Mouse (Mus musculus) urinary bladder, postnatal 4 days (tissue): Measurements from ENCODE around the gene Prkg1.

Experiments used
- DNase-seq, 2 experiments: peaks; one replicate each; pipeline ENCODE4 v3.0.0; 2021 to 2022; ENCODE audit warnings: low spot score in 2 of 2

The Prkg1 gene

DNA sequence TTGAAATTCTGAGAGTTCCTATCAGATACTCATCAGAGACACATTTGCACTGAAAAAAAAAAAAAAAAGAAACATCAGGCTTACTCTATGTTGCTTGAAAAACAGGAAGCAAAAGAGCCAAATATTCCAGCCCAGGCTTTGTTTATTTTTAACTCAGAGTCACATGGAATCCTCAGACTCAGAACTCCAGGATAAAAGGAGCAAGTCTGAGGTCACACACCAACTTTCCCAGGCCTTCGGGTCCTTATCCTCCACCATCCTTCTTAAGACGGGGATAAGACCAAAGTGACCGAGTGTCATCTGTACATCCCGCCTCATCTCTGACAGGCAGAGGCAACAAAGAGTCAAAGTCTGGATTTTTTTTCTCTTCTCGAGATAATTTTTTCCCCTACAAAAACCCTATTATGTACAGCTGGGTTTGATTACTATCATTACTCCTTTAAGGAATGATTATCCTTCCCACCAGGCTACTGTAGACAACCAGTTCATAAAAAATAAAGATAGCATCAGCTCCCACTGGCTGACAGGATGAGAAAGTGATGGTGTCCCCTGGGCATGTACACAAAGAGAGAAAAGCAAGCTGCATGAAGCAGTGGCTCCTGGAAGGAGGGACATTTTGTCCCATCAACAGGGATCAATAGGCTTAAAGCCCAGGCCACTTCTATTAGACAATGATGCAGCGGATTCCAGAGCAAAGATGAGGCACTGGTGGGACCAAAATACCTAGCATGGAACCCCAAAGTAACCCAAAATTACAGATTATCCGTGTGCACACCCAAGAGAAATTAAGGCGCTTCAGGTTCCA, 21.4 kb downstream of the Prkg1 start:
- no peak for DNase-seq

- no peak for DNase-seq
These were observed 49.9 kb downstream of the Prkg1 start for GRCm38 (mm10) chr19:31714900-31715299.

- DNase-seq = no peak
These were observed 50.4 kb downstream of the Prkg1 start for GRCm38 (mm10) chr19:31714418-31714817.

DNA sequence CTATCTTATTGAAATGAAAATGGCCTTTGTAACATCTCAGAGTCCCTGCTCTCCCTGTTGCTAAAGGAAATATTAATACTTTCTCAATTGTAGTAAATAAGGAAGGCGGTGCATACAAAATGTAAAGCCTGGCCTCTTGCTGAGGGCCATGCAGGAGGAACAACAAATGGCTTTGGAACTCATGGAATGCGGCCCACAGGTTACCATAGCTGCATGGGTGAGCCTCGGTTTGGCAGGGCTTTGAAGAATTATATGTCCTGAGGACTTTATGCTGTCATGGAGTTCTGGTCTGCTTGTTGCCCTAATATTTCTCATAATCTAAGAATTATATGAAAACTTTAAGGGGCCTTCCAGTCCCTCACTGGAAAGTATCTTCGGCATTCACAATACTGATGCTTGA, 51.5 kb downstream of the Prkg1 start:
- DNase-seq = no peak

- no peak for DNase-seq
These were observed 54.5 kb downstream of the Prkg1 start for GRCm38 (mm10) chr19:31710336-31710735.

GRCm38 (mm10) chr19:31703991-31704390, 60.8 kb downstream of the Prkg1 start:
- no peak for DNase-seq

- DNase-seq = no peak
These were observed 65.9 kb downstream of the Prkg1 start for GRCm38 (mm10) chr19:31698916-31699315.

DNA sequence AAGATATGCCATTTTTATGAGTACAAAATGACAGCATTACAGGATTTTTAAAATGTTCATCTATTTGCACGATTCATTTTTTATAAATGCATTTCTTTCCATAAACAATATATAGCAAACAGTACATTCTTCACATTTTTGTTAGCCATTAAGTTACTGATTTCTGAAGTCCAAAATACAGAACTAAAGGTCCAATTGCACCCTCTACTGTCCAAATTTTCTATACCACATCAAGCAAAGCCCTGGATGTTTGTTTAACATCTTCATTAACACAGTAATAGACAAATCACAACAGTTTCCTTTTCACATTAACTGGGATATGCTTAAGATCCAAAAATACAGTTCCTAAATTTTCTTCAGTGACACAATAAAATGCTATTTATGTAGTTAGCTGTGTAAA, 84.0 kb downstream of the Prkg1 start:
- no peak for DNase-seq

- no peak for DNase-seq
These were observed 86.5 kb downstream of the Prkg1 start for GRCm38 (mm10) chr19:31678324-31678723.

DNA sequence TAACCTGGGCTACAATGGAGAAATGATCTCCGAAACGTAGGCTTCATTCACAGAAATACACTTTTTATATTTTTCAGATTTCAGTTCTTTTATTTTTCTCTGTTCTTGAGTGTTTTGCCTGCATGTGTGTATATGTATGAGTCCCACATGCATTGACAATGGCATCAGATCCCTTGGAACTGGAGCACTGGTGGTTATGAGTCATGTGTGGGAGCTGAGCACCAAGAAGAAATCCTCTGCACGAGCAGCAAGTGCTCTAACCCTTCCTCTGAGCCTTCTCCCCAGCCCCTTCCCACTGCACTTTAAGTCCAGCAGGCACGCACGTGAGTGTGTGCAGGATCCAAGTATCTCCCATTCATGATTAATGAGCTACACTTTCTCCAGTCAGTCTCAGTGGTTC, 93.1 kb downstream of the Prkg1 start:
- DNase-seq = no peak

DNA sequence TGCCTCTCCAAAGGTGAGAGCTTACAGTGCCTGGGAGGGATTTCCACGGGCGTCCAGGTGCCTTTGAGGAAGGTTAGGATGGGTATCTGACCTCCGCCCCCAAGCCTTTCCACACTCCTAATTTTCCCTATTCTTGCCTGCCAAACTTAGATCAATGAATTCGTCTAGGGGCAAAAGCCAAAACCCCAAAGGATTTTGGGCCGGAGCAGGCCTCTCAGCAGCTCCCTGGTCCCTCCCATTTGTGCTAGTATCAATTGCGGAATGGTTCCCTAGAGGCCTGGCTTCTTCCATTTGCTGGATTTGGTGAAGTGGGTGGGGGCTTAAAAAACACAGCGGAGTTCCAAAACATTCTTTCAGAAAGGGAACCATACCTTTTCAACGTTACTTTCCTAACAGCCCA, 99.8 kb downstream of the Prkg1 start:
- no peak for DNase-seq

GRCm38 (mm10) chr19:31664159-31664991, 100.5 kb downstream of the Prkg1 start:
- DNase-seq = peak; percentile 34 to 71

DNA sequence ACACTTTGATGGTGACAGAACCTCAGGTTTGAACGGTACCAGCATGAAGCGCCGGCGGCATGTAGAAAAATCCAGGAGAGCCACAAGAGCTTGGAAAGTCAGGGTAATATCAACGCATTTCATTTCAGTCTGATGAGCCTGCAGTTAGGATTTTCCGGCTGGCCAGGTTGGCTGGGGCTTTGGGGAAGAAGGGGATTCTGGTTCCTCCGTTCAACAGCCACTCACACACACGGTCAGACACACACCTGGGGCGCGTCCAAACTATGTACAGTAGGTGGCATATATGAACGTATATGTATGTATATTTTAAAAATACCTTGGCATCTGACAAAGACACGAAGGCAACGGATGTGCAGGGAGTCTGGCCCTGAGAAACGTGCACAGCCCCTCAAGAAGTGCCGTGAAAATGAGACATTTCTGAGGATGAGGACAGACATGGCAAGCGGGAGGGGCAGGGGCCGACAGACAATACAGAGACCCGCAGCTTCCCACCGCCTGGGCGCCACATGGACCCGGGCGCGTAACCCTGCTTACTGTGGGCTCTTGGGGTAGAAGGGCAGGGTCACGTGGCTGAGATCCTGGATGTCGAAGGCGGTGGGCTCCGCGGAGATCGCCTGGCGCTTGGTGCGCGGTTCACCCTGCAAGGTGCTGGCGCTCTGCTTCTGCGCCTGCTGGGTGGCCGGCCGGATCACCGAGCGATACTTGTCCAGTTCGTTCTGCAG, 101.2 kb downstream of the Prkg1 start:
- no peak for DNase-seq

- DNase-seq = no peak
These were observed 102.0 kb downstream of the Prkg1 start for GRCm38 (mm10) chr19:31662802-31663201.

- no peak for DNase-seq
These were observed 106.0 kb downstream of the Prkg1 start for GRCm38 (mm10) chr19:31658751-31659397.

- no peak for DNase-seq
These were observed 108.6 kb downstream of the Prkg1 start for GRCm38 (mm10) chr19:31656256-31656655.

- no peak for DNase-seq
These were observed 109.0 kb downstream of the Prkg1 start for GRCm38 (mm10) chr19:31655826-31656225.

DNA sequence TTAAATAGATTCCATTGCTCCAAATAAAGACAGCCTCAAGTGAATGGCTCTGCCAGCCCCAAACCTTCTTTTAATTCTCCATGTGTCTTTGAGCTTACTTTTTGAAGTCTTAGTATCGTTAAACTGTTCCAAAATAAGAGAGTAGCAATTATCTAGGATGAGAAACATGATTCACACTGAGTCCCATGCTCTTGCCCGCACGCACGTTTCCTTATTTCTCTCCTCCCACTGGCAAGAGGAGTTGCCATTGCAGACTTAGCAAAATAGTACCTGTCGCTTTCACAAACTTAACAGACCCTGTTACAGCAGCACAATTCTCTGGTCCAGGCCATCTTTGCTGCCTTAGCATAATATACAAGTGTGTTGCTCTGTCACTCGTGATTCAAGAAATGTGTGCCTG, 110.8 kb downstream of the Prkg1 start:
- no peak for DNase-seq

- no peak for DNase-seq
These were observed 114.4 kb downstream of the Prkg1 start for GRCm38 (mm10) chr19:31650452-31650851.

- DNase-seq = peak in 1 of 2 experiments; percentile 59
These were observed 117.3 kb downstream of the Prkg1 start for GRCm38 (mm10) chr19:31647492-31647891.
